Mouse (Mus musculus) megakaryocyte, embryonic 14.5 days (primary cell): ENCODE results near the gene Skint7.

ENCODE experiments used
- FLI1 ChIP-seq: IDR thresholded peaks from 2 replicates; pipeline ENCODE4 v1.6.1; 2012; ENCODE audit warnings: low read length, inconsistent platforms, mixed read lengths
- GATA1 ChIP-seq: IDR thresholded peaks from 3 replicates; pipeline ENCODE4 v1.6.1; 2012; ENCODE audit warnings: mixed read lengths, low read length, inconsistent platforms, borderline replicate concordance

DNA sequence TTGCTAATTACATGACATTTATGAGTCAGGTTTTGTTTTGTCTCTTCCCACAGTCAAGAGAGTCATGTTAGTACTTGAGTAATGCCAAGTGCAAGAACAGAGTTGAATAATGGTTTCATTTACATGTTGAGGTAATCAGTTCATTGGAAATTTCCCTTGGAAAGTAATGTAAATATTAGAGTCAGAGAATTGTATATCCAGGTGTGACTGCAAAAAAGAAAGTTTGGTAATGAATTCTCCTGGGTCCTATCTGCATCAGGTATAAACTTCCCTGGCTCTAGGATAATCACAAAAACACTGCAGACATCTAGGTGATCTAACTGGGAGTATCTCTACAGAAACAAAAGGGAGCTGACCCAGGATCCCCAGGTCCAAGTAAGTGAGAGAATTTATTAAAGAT, 33.2 kb downstream of the Skint7 start, which contains the start of gene Skint1:
- TF ChIP-seq GATA1 = no peak
- no peak for TF ChIP-seq FLI1
